Mouse (Mus musculus) neural tube, embryonic 14.5 days (tissue): ENCODE measurements around the gene Rps19. TPM values are rescaled to one million over a fixed set of nuclear protein-coding genes. Genes with fewer than 3 reads are reported as not detected.

Experiments
- ATAC-seq: fragments of 200-750 bp; cut with Nextera tagmentation; 2 replicates; pipeline ENCODE4 v1.8.0; 2017; ENCODE audit warnings: low read depth, mild to moderate bottlenecking, moderate TSS enrichment, moderate library complexity
- H3K27ac ChIP-seq: fragments of 300-500 bp; sonication (generic); 2 replicates; pipeline ENCODE4 v1.5.1; 2014; ENCODE audit warnings: low read depth, mild to moderate bottlenecking, control low read depth, low read length, moderate library complexity, mixed read lengths
- H3K27me3 ChIP-seq: fragments of 300-500 bp; sonication (generic); 2 replicates; pipeline ENCODE4 v1.6.1; 2014; ENCODE audit warnings: low read length; ENCODE audit not compliant: control insufficient read depth, insufficient read depth
- H3K36me3 ChIP-seq: fragments of 300-500 bp; sonication (generic); 2 replicates; pipeline ENCODE4 v1.6.1; 2014; ENCODE audit warnings: low read length, mixed read lengths; ENCODE audit not compliant: control insufficient read depth, insufficient read depth
- H3K4me1 ChIP-seq: fragments of 300-500 bp; sonication (generic); 2 replicates; pipeline ENCODE4 v1.6.1; 2014; ENCODE audit warnings: low read length; ENCODE audit not compliant: control insufficient read depth, insufficient read depth
- H3K4me2 ChIP-seq: fragments of 300-500 bp; sonication (generic); 2 replicates; pipeline ENCODE4 v1.6.1; 2014; ENCODE audit warnings: mild to moderate bottlenecking, low read depth, low read length, control low read depth
- H3K4me3 ChIP-seq: fragments of 300-500 bp; sonication (generic); 2 replicates; pipeline ENCODE4 v1.5.1; 2014; ENCODE audit warnings: low read depth, low read length, control low read depth, mixed read lengths
- H3K9ac ChIP-seq: fragments of 300-500 bp; sonication (generic); replicated peaks from 2 replicates; pipeline ENCODE4 v1.6.1; 2014; ENCODE audit warnings: low read depth, mild to moderate bottlenecking, control low read depth, low read length, mixed read lengths
- H3K9me3 ChIP-seq: fragments of 300-500 bp; sonication (generic); 2 replicates; pipeline ENCODE4 v1.6.1; 2016; ENCODE audit warnings: low read length; ENCODE audit not compliant: control insufficient read depth
- WGBS: fragments of 180-500 bp; shearing (Covaris S2); extraction: QIAGEN DNeasy Blood & Tissue Kit; methylation state at CpG from one replicate; pipeline ENCODE4 v1.1.7; 2014; 5-methylcytosine and 5-hydroxymethylcytosine counted together
- polyA plus RNA-seq: library from polyadenylated mRNA; unstranded; fragments of >200 nt; fragmentation: Nextera tagmentation; extraction: Ambion mirVana; gene quantifications from 2 replicates; pipeline ENCODE4 v1.2.1, GENCODE M21; 2014

Gene Rps19
- polyA plus RNA-seq, 1 experiment from 2014 or later = 1,219 TPM

DNA sequence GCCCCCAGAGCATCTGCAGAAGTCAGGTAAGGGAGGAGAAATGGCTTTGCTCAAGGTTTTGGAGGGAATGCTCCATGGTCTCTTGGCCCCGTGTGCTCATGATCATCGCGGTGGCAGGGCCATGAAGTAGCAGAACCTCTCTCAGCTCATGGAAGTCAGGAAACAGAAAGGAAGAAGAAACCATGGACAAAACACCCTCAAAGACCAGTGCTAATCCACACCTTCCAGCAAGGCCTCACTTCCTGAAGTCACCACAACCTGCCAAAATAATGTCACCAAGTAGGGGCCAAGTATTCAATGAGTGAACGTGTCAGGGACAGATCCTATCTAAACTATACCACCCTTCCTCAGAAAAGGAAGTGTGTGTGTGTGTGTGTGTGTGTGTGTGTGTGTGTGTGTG is 21.3 kb upstream of the Rps19 start:
- Histone ChIP-seq H3K4me3 (no peak overlapping the region), H3K9me3 (no peaks in the 10 kb centered on the region), H3K4me2 (no peak overlapping the region), H3K4me1 (no peaks in the 10 kb centered on the region), H3K9ac (no peak overlapping the region), H3K27me3 (no peaks in the 10 kb centered on the region), H3K27ac (no peak overlapping the region), H3K36me3 (no peaks in the 10 kb centered on the region)
- no peak for ATAC-seq
- WGBS = 81% methylated on average over 4 of the region's 4 CpGs

DNA sequence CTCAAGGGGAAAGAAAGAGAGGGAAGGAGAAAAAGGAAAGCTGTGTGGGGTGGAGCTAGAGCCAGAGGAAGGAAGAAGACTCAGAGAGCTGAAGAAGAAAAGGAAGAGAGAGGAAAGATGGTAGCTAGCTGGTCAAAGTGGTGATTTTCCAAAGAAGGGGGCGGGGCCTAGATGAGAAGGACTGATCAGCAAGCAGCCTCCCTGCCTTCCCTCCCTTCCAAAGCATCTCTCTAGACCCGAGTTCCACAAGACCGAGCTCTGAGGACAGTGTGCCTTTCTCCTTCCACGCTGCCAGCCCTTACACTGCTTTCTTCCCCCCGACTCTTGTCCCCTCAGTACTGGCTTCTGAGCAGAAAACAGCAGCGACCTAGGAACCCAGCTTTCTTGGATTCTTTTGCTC is 20.0 kb upstream of the Rps19 start:
- Histone ChIP-seq H3K27me3 (no peaks in the 10 kb centered on the region), H3K27ac (no peak overlapping the region), H3K9me3 (no peaks in the 10 kb centered on the region), H3K36me3 (no peaks in the 10 kb centered on the region), H3K4me1 (no peaks in the 10 kb centered on the region), H3K9ac (no peak overlapping the region), H3K4me2 (no peak overlapping the region), H3K4me3 (no peak overlapping the region)
- 36% methylated on average over 6 of the region's 6 CpGs for WGBS
- no peak for ATAC-seq

DNA sequence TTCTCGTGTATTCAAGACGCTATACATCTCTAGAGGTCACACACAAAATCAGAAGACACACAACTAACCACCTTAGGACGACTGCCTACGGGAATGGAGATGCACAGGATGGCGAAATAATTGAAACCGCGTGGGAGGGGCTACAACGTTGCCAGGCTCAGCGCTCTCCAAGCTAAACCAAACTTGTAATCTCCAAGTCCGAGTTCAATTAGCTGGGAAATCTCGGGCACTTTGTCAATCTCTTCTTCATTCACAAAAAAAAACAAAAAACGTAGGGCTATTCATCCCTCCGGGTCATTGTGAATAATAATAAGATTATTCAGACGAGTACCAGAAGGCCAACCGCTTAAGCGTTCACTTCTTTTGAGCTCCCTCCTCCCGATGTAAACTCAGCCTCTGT is 15.1 kb upstream of the Rps19 start:
- H3K9me3 ChIP-seq = no peaks in the 10 kb centered on the region
- H3K9ac ChIP-seq = no peak overlapping the region
- 56% methylated on average over 17 of the region's 17 CpGs for WGBS
- no peaks in the 10 kb centered on the region for H3K36me3 ChIP-seq
- no peaks in the 10 kb centered on the region for H3K4me1 ChIP-seq
- no peak overlapping the region for H3K27ac ChIP-seq
- no peak overlapping the region for H3K4me2 ChIP-seq
- no peak for ATAC-seq
- no peaks in the 10 kb centered on the region for H3K27me3 ChIP-seq
- no peak overlapping the region for H3K4me3 ChIP-seq

DNA sequence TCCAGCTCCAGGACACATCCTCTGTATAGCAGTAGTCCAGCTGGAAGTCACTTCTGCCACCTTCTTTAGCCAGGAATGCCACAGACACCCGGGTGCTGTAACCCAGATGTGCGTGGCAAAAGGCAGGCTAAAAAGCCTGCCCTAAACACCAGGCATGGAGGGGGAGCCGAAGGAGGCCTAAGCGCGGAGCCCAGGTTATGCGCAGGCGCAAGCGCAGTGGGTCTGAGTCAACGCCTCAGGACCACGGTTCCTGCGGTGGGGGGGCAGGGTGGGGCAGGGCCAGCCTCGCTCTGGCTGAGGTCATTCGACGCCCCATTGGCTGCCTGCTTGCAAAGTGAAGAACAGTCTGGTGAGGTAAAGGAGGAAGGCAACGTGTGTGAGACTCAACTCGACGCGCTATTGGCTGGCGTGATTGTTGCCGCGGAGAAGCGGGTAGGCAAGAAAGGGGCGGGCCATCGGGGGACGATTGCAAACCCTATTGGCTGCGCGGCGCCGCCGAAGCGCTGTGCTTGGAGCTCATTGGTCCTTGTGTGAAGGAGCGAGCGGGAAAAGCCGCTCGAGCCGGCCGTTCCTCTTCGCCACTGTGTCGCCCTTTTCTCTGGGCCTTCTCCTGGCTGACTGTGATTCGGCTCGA is 14.5 kb upstream of the Rps19 start, which contains the start of the genes Lypd4 and Dmrtc2:
TSS of gene Lypd4 (minus strand) at position 410 of the 634 bp plus-strand sequence.
TSS of gene Dmrtc2 (plus strand) at position 526 of the 634 bp plus-strand sequence.
- H3K4me3 ChIP-seq = no peak within 1 kb of the TSS
- WGBS = 56% methylated on average over 41 of the region's 41 CpGs
- no peaks in the 10 kb centered on the region for H3K4me1 ChIP-seq
- no peak within 1 kb of the TSS for H3K4me2 ChIP-seq
- H3K27ac ChIP-seq = no peak within 1 kb of the TSS
- H3K27me3 ChIP-seq = no peaks in the 10 kb centered on the region
- no peak within 1 kb of the TSS for H3K9ac ChIP-seq
- H3K9me3 ChIP-seq = no peaks in the 10 kb centered on the region
- 0 out of 2 replicates have a peak, but pooled peaks have one; percentile 34 for ATAC-seq
- H3K36me3 ChIP-seq = no peaks in the 10 kb centered on the region

DNA sequence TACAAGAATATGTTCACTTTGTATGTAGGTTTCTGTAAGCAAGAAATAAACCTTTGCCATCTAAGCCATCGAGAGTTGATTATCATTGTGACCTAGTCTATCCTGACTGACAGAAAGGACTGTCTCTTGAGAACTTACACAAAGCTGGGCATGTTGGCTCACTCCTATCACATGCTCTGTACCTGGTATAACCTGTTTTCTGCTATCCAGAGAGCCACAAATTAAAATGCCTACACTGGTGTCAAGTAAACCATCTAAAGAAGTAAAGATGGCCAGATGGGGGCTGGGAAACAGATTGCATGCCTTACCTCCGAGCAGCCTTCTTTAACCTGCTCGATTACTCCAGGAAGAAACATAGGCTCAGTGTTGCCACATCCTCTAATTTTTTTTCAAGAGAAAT is 6.6 kb upstream of the Rps19 start:
- Histone ChIP-seq H3K4me2 (no peak overlapping the region), H3K36me3 (no peaks in the 10 kb centered on the region), H3K4me1 (no peaks in the 10 kb centered on the region), H3K27ac (no peak overlapping the region), H3K9me3 (no peaks in the 10 kb centered on the region), H3K4me3 (no peak overlapping the region), H3K27me3 (no peaks in the 10 kb centered on the region), H3K9ac (no peak overlapping the region)
- no peak for ATAC-seq
- 81% methylated on average over 3 of the region's 3 CpGs for WGBS

DNA sequence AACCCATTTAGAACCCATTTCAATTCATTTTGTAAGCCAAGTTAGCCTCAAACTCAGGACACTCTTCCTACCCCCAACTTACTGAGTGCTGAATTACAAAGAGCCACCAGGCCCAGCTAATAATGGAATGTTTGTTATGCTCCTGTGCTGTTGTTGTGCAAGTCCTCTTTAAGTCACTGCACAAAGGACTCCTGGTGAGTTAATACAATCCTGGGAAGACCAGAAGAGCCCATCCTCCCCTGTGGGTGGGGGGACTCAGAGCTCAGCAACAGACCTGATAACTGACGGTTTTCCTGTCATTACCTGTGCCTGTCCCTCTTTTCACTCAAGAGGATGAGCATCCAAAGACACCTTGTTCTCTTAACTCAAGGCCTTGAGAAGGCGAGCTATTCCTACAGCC is 4.6 kb upstream of the Rps19 start:
- no peak overlapping the region for H3K9ac ChIP-seq
- no peak for ATAC-seq

DNA sequence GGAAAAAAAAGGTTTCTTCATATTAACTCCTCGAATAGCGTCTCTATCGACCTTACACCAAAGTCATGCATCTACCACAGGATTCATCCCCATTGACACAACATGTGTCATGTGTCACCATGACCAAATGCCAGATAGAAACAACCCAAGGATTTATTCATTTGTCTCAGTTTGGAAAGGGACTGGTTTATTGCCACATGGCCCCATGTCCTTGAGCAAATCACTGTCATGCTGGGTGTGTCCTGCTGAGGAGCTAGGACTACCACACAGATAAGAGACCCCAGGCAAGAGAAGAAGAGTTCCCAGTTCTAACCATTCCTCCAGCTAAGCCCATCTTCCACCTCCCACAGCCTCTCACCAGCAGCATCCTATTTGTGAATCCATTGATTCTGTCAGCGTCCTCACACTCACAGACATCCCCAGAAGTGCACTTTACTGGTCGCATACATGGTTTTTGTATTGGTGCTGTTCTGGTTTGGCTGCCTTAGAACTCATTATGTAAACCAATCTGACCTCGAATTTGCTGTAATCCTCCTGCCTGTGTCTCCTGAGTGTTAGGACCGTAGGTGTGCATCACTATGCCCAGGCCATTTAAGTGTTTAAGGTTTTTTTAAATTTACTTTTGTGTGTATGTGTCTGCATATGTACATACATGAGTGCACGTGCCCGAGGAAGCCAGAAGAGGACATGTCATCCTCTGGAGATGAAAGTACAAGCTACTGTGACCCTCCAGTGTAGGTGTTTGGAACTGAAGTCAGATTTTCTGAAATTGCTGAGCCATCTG is 1.6 kb upstream of the Rps19 start:
- no peak for ATAC-seq
- no peak overlapping the region for H3K4me2 ChIP-seq
- H3K9ac ChIP-seq = no peak overlapping the region
- H3K36me3 ChIP-seq = peaks cover 13% of the 10 kb centered on the region
- H3K4me3 ChIP-seq = no peak overlapping the region
- WGBS = 92% methylated on average over 9 of the region's 9 CpGs
- no peaks in the 10 kb centered on the region for H3K9me3 ChIP-seq
- peaks cover 18% of the 10 kb centered on the region for H3K4me1 ChIP-seq
- no peak overlapping the region for H3K27ac ChIP-seq
- no peaks in the 10 kb centered on the region for H3K27me3 ChIP-seq

More for the DNA sequence above, 4.6 kb upstream of the Rps19 start:
- 4% methylated on average over 2 of the region's 2 CpGs for WGBS
- Histone ChIP-seq H3K9me3 (no peaks in the 10 kb centered on the region), H3K27me3 (no peaks in the 10 kb centered on the region), H3K4me2 (no peak overlapping the region), H3K27ac (no peak overlapping the region), H3K4me3 (no peak overlapping the region), H3K36me3 (no peaks in the 10 kb centered on the region), H3K4me1 (no peaks in the 10 kb centered on the region)

DNA sequence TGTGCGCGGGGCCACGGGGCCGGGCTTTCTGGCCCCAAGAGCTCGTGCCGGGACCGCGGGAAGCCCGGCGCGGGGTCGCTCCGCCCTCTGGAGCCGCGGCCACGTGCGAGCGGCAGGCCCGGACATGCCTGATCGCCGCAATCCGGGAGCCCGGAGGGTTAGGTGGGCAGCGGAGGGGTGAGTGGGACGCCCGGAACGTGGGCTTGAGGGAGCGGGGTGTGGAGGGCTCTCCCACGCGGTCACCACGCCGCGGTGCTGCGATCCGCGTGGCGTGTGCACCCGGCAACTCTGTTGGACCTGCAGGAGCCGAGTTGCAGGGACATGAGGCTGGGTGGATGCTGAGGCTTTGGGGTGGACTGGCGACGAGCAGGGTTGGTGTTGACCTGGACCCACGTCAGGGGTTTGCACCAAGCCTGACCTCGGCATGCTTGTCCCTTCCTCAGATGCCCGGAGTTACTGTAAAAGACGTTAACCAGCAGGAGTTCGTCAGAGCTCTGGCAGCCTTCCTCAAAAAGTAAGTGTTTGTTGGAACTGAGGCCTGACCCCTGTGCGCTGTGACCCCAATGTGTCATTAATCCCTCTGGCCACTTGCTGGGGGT is 621 bp downstream of the Rps19 start:
- peak overlapping the region; percentile 98 for H3K4me3 ChIP-seq
- WGBS = under 1% methylated on average over 40 of the region's 47 CpGs
- H3K9ac ChIP-seq = peak overlapping the region; percentile 99
- H3K27ac ChIP-seq = peak overlapping the region; percentile 80
- peaks cover 18% of the 10 kb centered on the region for H3K4me1 ChIP-seq
- no peaks in the 10 kb centered on the region for H3K9me3 ChIP-seq
- no peaks in the 10 kb centered on the region for H3K27me3 ChIP-seq
- peak overlapping the region; percentile 88 for H3K4me2 ChIP-seq
- peak; percentile 9 for ATAC-seq
- H3K36me3 ChIP-seq = peaks cover 34% of the 10 kb centered on the region
